ENCODE assay signal across 23 mouse cellular contexts in genomic region chr1:187918303-187918702, GRCm38 (mm10).
DNase-seq lines count a peak whose midpoint lies in the region; ATAC-seq and TF ChIP-seq lines count a peak whose summit lies in the region.
"Had no signal": no experiment of that assay in that cellular context is flagged by ENCODE, and none has a peak within 500 bp of the region (broad histone marks: within the 10 kb centered on the region; RNA-seq: fewer than 3 reads in every experiment).

No protein-coding gene starts in this region.

- WGBS in kidney, postnatal 0 days = 46% methylated on average over 6 of the region's 6 CpGs
- 51% methylated on average over 6 of the region's 6 CpGs for WGBS in kidney, embryonic 15.5 days
- WGBS in forebrain, embryonic 14.5 days = 10% methylated on average over 6 of the region's 6 CpGs

- no peak overlapping the region for H3K9ac ChIP-seq in kidney, postnatal 0 days (ENCODE audit: low read depth, low read length)
- no peak overlapping the region for H3K9ac ChIP-seq in kidney, embryonic 15.5 days
- no peak overlapping the region for H3K9ac ChIP-seq in forebrain, embryonic 14.5 days (ENCODE audit: low read length)
- H3K9ac ChIP-seq: liver, embryonic 14.5 days; neural tube, embryonic 12.5 days had no signal

- no peak overlapping the region for H3K4me3 ChIP-seq in gastrocnemius, adult 2 months
- H3K4me3 ChIP-seq in kidney, postnatal 0 days (replicated peaks; ENCODE audit: low read depth, low read length) = no peak overlapping the region
- H3K4me3 ChIP-seq in kidney, embryonic 15.5 days (replicated peaks) = no peak overlapping the region
- H3K4me3 ChIP-seq in forebrain, embryonic 14.5 days (ENCODE audit: low read depth, low read length) = no peak overlapping the region
- H3K4me3 ChIP-seq: myocyte; neural tube, embryonic 12.5 days had no signal

- no peak for TF ChIP-seq CTCF in gastrocnemius, adult 2 months (IDR thresholded peaks at IDR 0.05)
- no peak for TF ChIP-seq CTCF in kidney, postnatal 0 days (IDR thresholded peaks at IDR 0.05; ENCODE audit: low read depth)

- peak overlapping the region; percentile 78; the same call in 1 of the 2 replicates for H3K27ac ChIP-seq in gastrocnemius, adult 2 months
- H3K27ac ChIP-seq in kidney, postnatal 0 days = no peak overlapping the region
- H3K27ac ChIP-seq in kidney, embryonic 15.5 days = no peak overlapping the region
- H3K27ac ChIP-seq in forebrain, embryonic 14.5 days (ENCODE audit: low read depth, low read length) = no peak overlapping the region
- H3K27ac ChIP-seq: liver, embryonic 14.5 days; macrophage; neural tube, embryonic 12.5 days had no signal

- no peaks in the 10 kb centered on the region for H3K9me3 ChIP-seq in kidney, postnatal 0 days (replicated peaks; ENCODE audit: low read length)
- no peaks in the 10 kb centered on the region for H3K9me3 ChIP-seq in kidney, embryonic 15.5 days (replicated peaks)
- no peaks in the 10 kb centered on the region for H3K9me3 ChIP-seq in forebrain, embryonic 14.5 days (replicated peaks; ENCODE audit: control insufficient read depth, low read length)
- H3K9me3 ChIP-seq: neural tube, embryonic 12.5 days had no signal

- H3K4me2 ChIP-seq in kidney, postnatal 0 days (ENCODE audit: low read length) = no peak overlapping the region
- H3K4me2 ChIP-seq in kidney, embryonic 15.5 days = no peak overlapping the region
- no peak overlapping the region for H3K4me2 ChIP-seq in forebrain, embryonic 14.5 days (ENCODE audit: low read length)
- H3K4me2 ChIP-seq: neural tube, embryonic 12.5 days had no signal

- no peaks in the 10 kb centered on the region for H3K4me1 ChIP-seq in kidney, postnatal 0 days (replicated peaks; ENCODE audit: insufficient read depth, low read length)
- H3K4me1 ChIP-seq in kidney, embryonic 15.5 days = no peaks in the 10 kb centered on the region
- peaks cover 8% of the 10 kb centered on the region for H3K4me1 ChIP-seq in forebrain, embryonic 14.5 days (ENCODE audit: control insufficient read depth, insufficient read depth, low read length)

- no peaks in the 10 kb centered on the region for H3K36me3 ChIP-seq in kidney, postnatal 0 days (ENCODE audit: insufficient read depth, low read length)
- H3K36me3 ChIP-seq in kidney, embryonic 15.5 days = no peaks in the 10 kb centered on the region
- no peaks in the 10 kb centered on the region for H3K36me3 ChIP-seq in forebrain, embryonic 14.5 days (ENCODE audit: control insufficient read depth, insufficient read depth, low read length)
- H3K36me3 ChIP-seq: neural tube, embryonic 12.5 days had no signal

- no peaks in the 10 kb centered on the region for H3K27me3 ChIP-seq in kidney, postnatal 0 days (ENCODE audit: insufficient read depth, low read length)
- H3K27me3 ChIP-seq in kidney, embryonic 15.5 days = no peaks in the 10 kb centered on the region
- H3K27me3 ChIP-seq in forebrain, embryonic 14.5 days (replicated peaks; ENCODE audit: control insufficient read depth, insufficient read depth, low read length) = 0 out of 2 replicates have a peak, but pooled peaks cover 2% of the 10 kb centered on the region
- H3K27me3 ChIP-seq: neural tube, embryonic 12.5 days had no signal

- no peak for ATAC-seq in kidney, postnatal 0 days (replicated peaks; ENCODE audit: low FRiP score, low read depth)
- ATAC-seq in kidney, embryonic 15.5 days (replicated peaks; ENCODE audit: low FRiP score) = no peak; the same call in 1 of the 2 replicates
- ATAC-seq in forebrain, embryonic 14.5 days = no peak
- ATAC-seq: CD4-positive, CD25-positive, alpha-beta regulatory T cell, adult 4 months; intestine, embryonic 16.5 days; midbrain, embryonic 16.5 days had no signal

- intact Hi-C loops in gastrocnemius, adult 2 months (cut with DNase I) = no loop called here

- DNase-seq in gastrocnemius, adult 2 months = no peak
- DNase-seq in gastrocnemius, postnatal 4 days (ENCODE audit: low spot score in 2 of 2) = no peak
- peak; percentile 22 for DNase-seq in kidney, postnatal 0 days (ENCODE audit: low spot score)
- DNase-seq in forebrain, embryonic 14.5 days (ENCODE audit: low spot score) = peak; percentile 43
- DNase-seq in adrenal gland, postnatal 14 days = no peak
- no peak for DNase-seq in left cerebral cortex, adult 9 months (ENCODE audit: low spot score in 2 of 2)
- DNase-seq: adrenal gland, postnatal 36 days; cerebellum, adult 2 months; heart, postnatal 14 days; kidney, adult 9 months; layer of hippocampus, adult 9-11 months; liver; lung, adult 2 months; lung, postnatal 10 days; thymus, postnatal 4 days had no signal

Comparison
In these comparisons a context has a peak if more than half of its experiments do, and no peak if none do; other contexts are left out.
1. DNase-seq: peak in kidney, postnatal 0 days (single experiment) and forebrain, embryonic 14.5 days (single experiment); none in gastrocnemius, adult 2 months (single experiment), gastrocnemius, postnatal 4 days (0 of 2), adrenal gland, postnatal 14 days (single experiment) and left cerebral cortex, adult 9 months (0 of 2).